Mouse (Mus musculus) intestine, embryonic 14.5 days (tissue): Measurements from ENCODE around the gene Prrt4. TPM values are rescaled to one million over a fixed set of nuclear protein-coding genes. Genes with fewer than 3 reads are reported as not detected.

Source experiments
- ATAC-seq: fragments of 200-750 bp; cut with Nextera tagmentation; replicated peaks from 2 replicates; pipeline ENCODE4 v1.8.0; 2017; ENCODE audit warnings: low read depth, moderate number of reproducible peaks, moderate TSS enrichment, moderate library complexity; ENCODE audit not compliant: low FRiP score, low TSS enrichment
- DNase-seq: peaks from one replicate; pipeline ENCODE4 v3.0.0-alpha.2; 2018; ENCODE audit warnings: low spot score
- H3K27ac ChIP-seq: fragments of 300-500 bp; sonication (generic); 2 replicates; pipeline ENCODE4 v1.5.1; 2014; ENCODE audit warnings: low read depth, mild to moderate bottlenecking, control low read depth
- H3K27me3 ChIP-seq: fragments of 300-500 bp; sonication (generic); replicated peaks from 2 replicates; pipeline ENCODE4 v1.6.1; 2014; ENCODE audit warnings: low read length, control low read depth; ENCODE audit not compliant: control insufficient read depth, insufficient read depth
- H3K36me3 ChIP-seq: fragments of 300-500 bp; sonication (generic); 2 replicates; pipeline ENCODE4 v1.6.1; 2014; ENCODE audit warnings: low read length, control low read depth; ENCODE audit not compliant: control insufficient read depth, insufficient read depth
- H3K4me1 ChIP-seq: fragments of 300-500 bp; sonication (generic); replicated peaks from 2 replicates; pipeline ENCODE4 v1.6.1; 2014; ENCODE audit warnings: low read length, control low read depth, mixed read lengths; ENCODE audit not compliant: control insufficient read depth, insufficient read depth
- H3K4me2 ChIP-seq: fragments of 300-500 bp; sonication (generic); 2 replicates; pipeline ENCODE4 v1.6.1; 2014; ENCODE audit warnings: low read length
- H3K4me3 ChIP-seq: fragments of 300-500 bp; sonication (generic); 2 replicates; pipeline ENCODE4 v1.5.1; 2014; ENCODE audit warnings: low read depth, low read length, control low read depth, mixed read lengths
- H3K9ac ChIP-seq: fragments of 300-500 bp; sonication (generic); 2 replicates; pipeline ENCODE4 v1.6.1; 2014; ENCODE audit warnings: mild to moderate bottlenecking, low read length
- H3K9me3 ChIP-seq: fragments of 300-500 bp; sonication (generic); 2 replicates; pipeline ENCODE4 v1.6.1; 2016; ENCODE audit warnings: low read length, control low read depth; ENCODE audit not compliant: control insufficient read depth
- WGBS: fragments of 180-500 bp; shearing (Covaris S2); extraction: QIAGEN DNeasy Blood & Tissue Kit; methylation state at CpG from one replicate; pipeline ENCODE4 v1.1.7; 2014; 5-methylcytosine and 5-hydroxymethylcytosine counted together
- polyA plus RNA-seq: library from polyadenylated mRNA; unstranded; fragments of >200 nt; fragmentation: Nextera tagmentation; extraction: Ambion mirVana; gene quantifications from 2 replicates; pipeline ENCODE4 v1.2.1, GENCODE M21; 2014

Gene Prrt4
- polyA plus RNA-seq, 1 experiment from 2014 or later: 0.78 TPM

GRCm38 (mm10) chr6:29147407-29148010 is 31.9 kb downstream of the Prrt4 start:
- 72% methylated on average over 5 of the region's 5 CpGs for WGBS
- Histone ChIP-seq H3K4me1 (no peaks in the 10 kb centered on the region), H3K4me3 (no peak overlapping the region), H3K27ac (no peak overlapping the region), H3K9ac (no peak overlapping the region), H3K4me2 (no peak overlapping the region), H3K27me3 (no peaks in the 10 kb centered on the region), H3K9me3 (no peaks in the 10 kb centered on the region), H3K36me3 (peaks cover 30% of the 10 kb centered on the region)
- DNase-seq (no peak), ATAC-seq (no peak)

GRCm38 (mm10) chr6:29146641-29147040 is 32.7 kb downstream of the Prrt4 start:
- DNase-seq (no peak), ATAC-seq (no peak)
- Histone ChIP-seq H3K4me3 (no peak overlapping the region), H3K4me1 (no peaks in the 10 kb centered on the region), H3K36me3 (peaks cover 24% of the 10 kb centered on the region), H3K9ac (no peak overlapping the region), H3K4me2 (no peak overlapping the region), H3K27ac (no peak overlapping the region), H3K27me3 (no peaks in the 10 kb centered on the region), H3K9me3 (no peaks in the 10 kb centered on the region)
- WGBS: 56% methylated on average over 7 of the region's 7 CpGs

GRCm38 (mm10) chr6:29145456-29146307 is 33.7 kb downstream of the Prrt4 start:
- WGBS: 52% methylated on average over 12 of the region's 12 CpGs
- Histone ChIP-seq H3K9ac (no peak overlapping the region), H3K4me3 (no peak overlapping the region), H3K9me3 (no peaks in the 10 kb centered on the region), H3K4me2 (no peak overlapping the region), H3K36me3 (peaks cover 25% of the 10 kb centered on the region), H3K27me3 (no peaks in the 10 kb centered on the region), H3K4me1 (no peaks in the 10 kb centered on the region), H3K27ac (no peak overlapping the region)
- no peak for DNase-seq
- ATAC-seq: 0 out of 2 replicates have a peak, but pooled peaks have one; percentile 33

GRCm38 (mm10) chr6:29144971-29145370 is 34.4 kb downstream of the Prrt4 start:
- 78% methylated on average over 3 of the region's 3 CpGs for WGBS
- no peak overlapping the region for H3K27ac ChIP-seq
- H3K9me3 ChIP-seq: no peaks in the 10 kb centered on the region
- DNase-seq: no peak
- no peaks in the 10 kb centered on the region for H3K27me3 ChIP-seq
- no peaks in the 10 kb centered on the region for H3K4me1 ChIP-seq
- H3K36me3 ChIP-seq: peaks cover 29% of the 10 kb centered on the region
- H3K4me3 ChIP-seq: no peak overlapping the region
- no peak overlapping the region for H3K4me2 ChIP-seq
- no peak for ATAC-seq
- no peak overlapping the region for H3K9ac ChIP-seq

- Histone ChIP-seq H3K27ac (no peak overlapping the region), H3K27me3 (no peaks in the 10 kb centered on the region), H3K9ac (no peak overlapping the region), H3K4me3 (no peak overlapping the region), H3K4me1 (no peaks in the 10 kb centered on the region), H3K36me3 (peaks cover 27% of the 10 kb centered on the region), H3K9me3 (no peaks in the 10 kb centered on the region), H3K4me2 (no peak overlapping the region)
- DNase-seq (peak; percentile 79), ATAC-seq (no peak)
- 46% methylated on average over 5 of the region's 5 CpGs for whole genome bisulfite sequencing
Measured at GRCm38 (mm10) chr6:29143608-29144007, 35.8 kb downstream of the Prrt4 start.

- ATAC-seq: no peak
- Histone ChIP-seq H3K4me1 (no peaks in the 10 kb centered on the region), H3K36me3 (peaks cover 75% of the 10 kb centered on the region), H3K9me3 (no peaks in the 10 kb centered on the region), H3K27ac (no peak overlapping the region), H3K9ac (no peak overlapping the region), H3K27me3 (no peaks in the 10 kb centered on the region), H3K4me2 (no peak overlapping the region), H3K4me3 (no peak overlapping the region)
- WGBS: 93% methylated on average over 9 of the region's 9 CpGs
- no peak for DNase-seq
Measured at GRCm38 (mm10) chr6:29137441-29137840, 41.9 kb downstream of the Prrt4 start.

GRCm38 (mm10) chr6:29133100-29133499 is 46.3 kb downstream of the Prrt4 start:
- H3K4me1 ChIP-seq: no peaks in the 10 kb centered on the region
- no peaks in the 10 kb centered on the region for H3K27me3 ChIP-seq
- no peak overlapping the region for H3K4me3 ChIP-seq
- no peak overlapping the region for H3K4me2 ChIP-seq
- WGBS: 95% methylated on average over 9 of the region's 9 CpGs
- DNase-seq (no peak), ATAC-seq (no peak)
- H3K36me3 ChIP-seq: peaks cover 95% of the 10 kb centered on the region
- no peaks in the 10 kb centered on the region for H3K9me3 ChIP-seq
- no peak overlapping the region for H3K9ac ChIP-seq
- no peak overlapping the region for H3K27ac ChIP-seq

GRCm38 (mm10) chr6:29126878-29127426 is 52.4 kb downstream of the Prrt4 start:
- H3K9ac ChIP-seq: no peak overlapping the region
- H3K4me2 ChIP-seq: no peak overlapping the region
- no peaks in the 10 kb centered on the region for H3K27me3 ChIP-seq
- no peak overlapping the region for H3K4me3 ChIP-seq
- DNase-seq (no peak), ATAC-seq (no peak)
- 91% methylated on average over 7 of the region's 7 CpGs for WGBS
- no peak overlapping the region for H3K27ac ChIP-seq
- H3K4me1 ChIP-seq: no peaks in the 10 kb centered on the region
- H3K9me3 ChIP-seq: no peaks in the 10 kb centered on the region
- peaks cover 71% of the 10 kb centered on the region for H3K36me3 ChIP-seq
